Mouse (Mus musculus) heart, embryonic 14.5 days (tissue): ENCODE results near the gene Utp14a. TPM values are rescaled to one million over a fixed set of nuclear protein-coding genes. Genes with fewer than 3 reads are reported as not detected.

Source experiments
- ATAC-seq: fragments of 200-750 bp; cut with Nextera tagmentation; 2 replicates; pipeline ENCODE4 v1.8.0; 2017; ENCODE audit warnings: low read depth, moderate TSS enrichment; ENCODE audit not compliant: insufficient number of reproducible peaks, insufficient read depth, low FRiP score
- H3K27ac ChIP-seq, 2 experiments: fragments of 200-500 bp in 1 of 2; fragments of 300-500 bp in 1 of 2; sonication (generic) in 1 of 2; replicated peaks in 1 of 2; 2 replicates each; pipeline ENCODE4 v1.5.1; 2012 to 2014; ENCODE audit warnings: low read depth in 2 of 2, low read length in 2 of 2, control low read depth in 1 of 2, mild to moderate bottlenecking in 1 of 2, mixed read lengths in 1 of 2; ENCODE audit not compliant: control insufficient read depth in 1 of 2, insufficient read depth in 1 of 2
- H3K27me3 ChIP-seq: fragments of 300-500 bp; sonication (generic); 2 replicates; pipeline ENCODE4 v1.6.1; 2014; ENCODE audit warnings: mild to moderate bottlenecking, low read length, control low read depth; ENCODE audit not compliant: control insufficient read depth, insufficient read depth
- H3K36me3 ChIP-seq: fragments of 300-500 bp; sonication (generic); 2 replicates; pipeline ENCODE4 v1.6.1; 2014; ENCODE audit warnings: mild to moderate bottlenecking, control low read depth, low read length, mixed read lengths; ENCODE audit not compliant: control insufficient read depth, insufficient read depth
- H3K4me1 ChIP-seq, 2 experiments: fragments of 200-500 bp in 1 of 2; fragments of 300-500 bp in 1 of 2; sonication (generic) in 1 of 2; 2 replicates each; pipeline ENCODE4 v1.6.1; 2012 to 2014; ENCODE audit warnings: low read length in 2 of 2, control low read depth in 1 of 2, mixed read lengths in 1 of 2; ENCODE audit not compliant: control insufficient read depth in 2 of 2, insufficient read depth in 2 of 2
- H3K4me2 ChIP-seq: fragments of 300-500 bp; sonication (generic); 2 replicates; pipeline ENCODE4 v1.6.1; 2014; ENCODE audit warnings: mild to moderate bottlenecking, low read length
- H3K4me3 ChIP-seq, 2 experiments: fragments of 200-500 bp in 1 of 2; fragments of 300-500 bp in 1 of 2; sonication (generic) in 1 of 2; 2 replicates each; pipeline ENCODE4 v1.5.1; 2012 to 2014; ENCODE audit warnings: low read length in 2 of 2, mild to moderate bottlenecking in 2 of 2, control low read depth in 1 of 2, low read depth in 1 of 2, moderate library complexity in 1 of 2; ENCODE audit not compliant: control insufficient read depth in 1 of 2, insufficient read depth in 1 of 2
- H3K9ac ChIP-seq: fragments of 300-500 bp; sonication (generic); 2 replicates; pipeline ENCODE4 v1.6.1; 2014; ENCODE audit warnings: mild to moderate bottlenecking, low read length
- H3K9me3 ChIP-seq: fragments of 300-500 bp; sonication (generic); 2 replicates; pipeline ENCODE4 v1.6.1; 2016; ENCODE audit warnings: low read length, control low read depth; ENCODE audit not compliant: control insufficient read depth
- WGBS: fragments of 180-500 bp; shearing (Covaris S2); extraction: QIAGEN DNeasy Blood & Tissue Kit; methylation state at CpG from one replicate; pipeline ENCODE4 v1.1.7; 2014; 5-methylcytosine and 5-hydroxymethylcytosine counted together
- polyA plus RNA-seq: library from polyadenylated mRNA; unstranded; fragments of >200 nt; fragmentation: Nextera tagmentation; extraction: Ambion mirVana; gene quantifications from 2 replicates; pipeline ENCODE4 v1.2.1, GENCODE M21; 2014

Gene Utp14a
- polyA plus RNA-seq, 1 experiment from 2014 or later = 10.8 TPM

- Histone ChIP-seq H3K4me1 (no peaks in the 10 kb centered on the region), H3K4me3 (no peak overlapping the region), H3K9ac (no peak overlapping the region), H3K27ac (no peak overlapping the region), H3K4me2 (no peak overlapping the region), H3K9me3 (no peaks in the 10 kb centered on the region), H3K36me3 (no peaks in the 10 kb centered on the region), H3K27me3 (no peaks in the 10 kb centered on the region)
- 53% methylated on average over 7 of the region's 7 CpGs for WGBS
- no peak for ATAC-seq
Observed at GRCm38 (mm10) chrX:48234417-48234816, 22.2 kb upstream of the Utp14a start.

DNA sequence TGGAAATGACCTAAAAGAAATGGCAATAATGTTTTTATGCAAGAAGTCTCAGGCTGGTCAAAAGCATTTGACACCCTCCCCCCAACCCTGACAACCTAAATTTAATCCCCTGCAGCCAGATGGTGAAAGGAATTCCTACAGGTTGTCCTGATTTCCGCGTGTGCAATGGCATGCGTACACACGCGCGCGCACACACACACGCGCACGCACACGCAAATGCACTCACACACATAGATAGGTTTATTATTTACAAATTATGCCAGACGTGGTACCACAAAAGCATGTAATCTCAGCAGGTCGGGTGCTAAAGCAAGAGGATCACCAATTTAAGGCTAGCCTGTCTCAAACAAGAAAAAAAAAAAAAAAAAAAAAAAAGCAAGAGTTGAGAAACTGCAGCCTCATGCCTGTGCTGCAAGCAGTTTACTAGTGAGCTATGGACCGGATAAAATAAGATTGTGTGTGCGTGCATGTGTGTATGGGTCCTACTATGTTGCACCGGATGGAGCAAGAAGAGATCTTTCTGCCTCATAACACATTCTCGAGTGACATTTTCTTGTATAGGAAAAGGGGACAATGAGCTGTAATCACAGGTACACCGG is 733 bp upstream of the Utp14a start:
- H3K9ac ChIP-seq = peak overlapping the region; percentile 72
- peak overlapping the region; percentile 56 to 59 for H3K4me3 ChIP-seq
- peaks cover 6% of the 10 kb centered on the region; the same call in 1 of the 2 replicates for H3K36me3 ChIP-seq
- peak overlapping the region; percentile 75 to 79 for H3K27ac ChIP-seq
- 17% methylated on average over 18 of the region's 18 CpGs for WGBS
- no peaks in the 10 kb centered on the region for H3K27me3 ChIP-seq
- H3K4me1 ChIP-seq = 0 out of 4 replicates have a peak, but pooled peaks cover 0 to 2% of the 10 kb centered on the region in 2 experiments
- H3K4me2 ChIP-seq = peak overlapping the region; percentile 67
- no peak; the same call in 1 of the 2 replicates for ATAC-seq
- no peaks in the 10 kb centered on the region for H3K9me3 ChIP-seq

GRCm38 (mm10) chrX:48257011-48257410 is 349 bp downstream of the Utp14a start:
- H3K4me2 ChIP-seq = peak overlapping the region; percentile 72
- no peaks in the 10 kb centered on the region for H3K9me3 ChIP-seq
- 9% methylated on average over 16 of the region's 16 CpGs for WGBS
- H3K9ac ChIP-seq = peak overlapping the region; percentile 76
- no peaks in the 10 kb centered on the region for H3K27me3 ChIP-seq
- ATAC-seq = no peak
- peak overlapping the region in 1 of 2 experiments; percentile 44; a peak in 2 of 4 replicates for H3K27ac ChIP-seq
- peak overlapping the region; percentile 56 to 64 for H3K4me3 ChIP-seq
- 0 out of 4 replicates have a peak, but pooled peaks cover 0 to 2% of the 10 kb centered on the region in 2 experiments for H3K4me1 ChIP-seq
- peaks cover 15% of the 10 kb centered on the region; the same call in 1 of the 2 replicates for H3K36me3 ChIP-seq

- 80% methylated on average over 4 of the region's 4 CpGs for WGBS
- H3K4me1 ChIP-seq = no peaks in the 10 kb centered on the region
- H3K36me3 ChIP-seq = peaks cover 35% of the 10 kb centered on the region; the same call in 1 of the 2 replicates
- no peak overlapping the region for H3K27ac ChIP-seq
- no peak overlapping the region for H3K4me2 ChIP-seq
- no peak overlapping the region for H3K9ac ChIP-seq
- H3K27me3 ChIP-seq = no peaks in the 10 kb centered on the region
- no peaks in the 10 kb centered on the region for H3K9me3 ChIP-seq
- ATAC-seq = no peak
- H3K4me3 ChIP-seq = no peak overlapping the region
Observed at GRCm38 (mm10) chrX:48271671-48272070, 15.0 kb downstream of the Utp14a start.

DNA sequence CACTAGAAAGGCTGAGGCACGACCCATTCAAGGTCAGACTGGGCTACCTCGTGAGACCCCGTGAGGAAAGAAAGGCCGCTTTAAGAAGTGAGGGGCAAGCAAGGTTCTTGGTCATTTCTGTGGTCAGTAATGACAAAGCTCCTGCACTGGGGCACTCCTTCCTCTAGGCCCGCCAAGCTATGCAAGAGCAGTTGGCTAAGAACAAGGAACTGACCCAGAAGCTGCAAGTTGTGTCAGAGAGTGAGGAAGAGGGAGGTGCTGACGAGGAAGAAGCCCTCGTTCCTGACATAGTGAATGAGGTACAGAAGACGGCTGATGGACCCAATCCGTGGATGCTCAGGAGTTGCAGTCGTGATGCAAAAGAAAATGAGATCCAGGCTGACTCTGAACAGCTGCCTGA is 18.0 kb downstream of the Utp14a start:
- H3K4me2 ChIP-seq = no peak overlapping the region
- 84% methylated on average over 10 of the region's 10 CpGs for WGBS
- no peak for ATAC-seq
- H3K27ac ChIP-seq = no peak overlapping the region
- H3K4me3 ChIP-seq = no peak overlapping the region
- H3K4me1 ChIP-seq = no peaks in the 10 kb centered on the region
- H3K27me3 ChIP-seq = no peaks in the 10 kb centered on the region
- H3K9me3 ChIP-seq = no peaks in the 10 kb centered on the region
- peaks cover 34% of the 10 kb centered on the region for H3K36me3 ChIP-seq
- H3K9ac ChIP-seq = no peak overlapping the region

DNA sequence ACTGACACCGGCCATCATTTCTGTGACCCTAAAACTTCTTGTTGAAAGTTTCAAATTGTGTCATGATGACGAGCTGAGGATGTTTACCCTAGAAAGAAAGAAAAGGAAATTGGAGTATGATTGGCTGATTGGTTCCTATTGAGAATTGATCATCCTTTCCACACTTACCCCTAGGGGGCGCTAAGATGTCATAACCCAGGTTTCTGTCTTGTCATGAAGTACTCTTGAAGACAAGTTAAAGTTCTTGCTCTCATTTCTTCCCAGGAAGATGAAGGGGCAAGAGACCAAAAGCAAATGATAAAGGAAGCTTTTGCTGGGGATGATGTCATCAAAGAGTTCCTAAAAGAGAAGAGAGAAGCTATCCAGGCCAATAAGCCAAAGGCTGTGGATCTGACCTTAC is 21.4 kb downstream of the Utp14a start:
- WGBS = 37% methylated on average over 3 of the region's 3 CpGs
- H3K9me3 ChIP-seq = no peaks in the 10 kb centered on the region
- H3K27me3 ChIP-seq = no peaks in the 10 kb centered on the region
- no peaks in the 10 kb centered on the region for H3K4me1 ChIP-seq
- H3K4me2 ChIP-seq = no peak overlapping the region
- H3K9ac ChIP-seq = no peak overlapping the region
- no peak overlapping the region for H3K4me3 ChIP-seq
- H3K36me3 ChIP-seq = peaks cover 37% of the 10 kb centered on the region
- no peak overlapping the region for H3K27ac ChIP-seq
- no peak for ATAC-seq

- peaks cover 12% of the 10 kb centered on the region; the same call in 1 of the 2 replicates for H3K36me3 ChIP-seq
- H3K9ac ChIP-seq = peak overlapping the region; percentile 74
- peak overlapping the region; percentile 65 for H3K4me2 ChIP-seq
- ATAC-seq = peak; percentile 81
- no peaks in the 10 kb centered on the region for H3K9me3 ChIP-seq
- H3K27ac ChIP-seq = peak overlapping the region; percentile 80 to 88
- H3K4me3 ChIP-seq = peak overlapping the region; percentile 53 to 68
- 13% methylated on average over 37 of the region's 37 CpGs for WGBS
- H3K27me3 ChIP-seq = peaks cover 8% of the 10 kb centered on the region
- no peaks in the 10 kb centered on the region for H3K4me1 ChIP-seq
Observed at GRCm38 (mm10) chrX:48284386-48285005, 27.8 kb downstream of the Utp14a start.
